Mouse (Mus musculus) lung, postnatal 0 days (tissue): Measurements from ENCODE around the gene Ap1b1. TPM values are rescaled to one million over a fixed set of nuclear protein-coding genes. Genes with fewer than 3 reads are reported as not detected.

Source experiments
- ATAC-seq: fragments of 200-750 bp; cut with Nextera tagmentation; 2 replicates; pipeline ENCODE4 v1.8.0; 2017; ENCODE audit warnings: moderate library complexity
- DNase-seq: peaks from one replicate; pipeline ENCODE4 v3.0.0-alpha.2; 2016; ENCODE audit warnings: low spot score
- H3K27ac ChIP-seq: fragments of 300-500 bp; sonication (generic); 2 replicates; pipeline ENCODE4 v1.5.1; 2014; ENCODE audit warnings: antibody characterized with exemption, mild to moderate bottlenecking, low read length, mixed read lengths
- H3K27me3 ChIP-seq: fragments of 300-500 bp; sonication (generic); replicated peaks from 2 replicates; pipeline ENCODE4 v1.6.1; 2014; ENCODE audit warnings: low read length, mixed read lengths; ENCODE audit not compliant: insufficient read depth
- H3K36me3 ChIP-seq: fragments of 300-500 bp; sonication (generic); 2 replicates; pipeline ENCODE4 v1.6.1; 2014; ENCODE audit warnings: low read length, mixed read lengths; ENCODE audit not compliant: insufficient read depth
- H3K4me1 ChIP-seq: fragments of 300-500 bp; sonication (generic); 2 replicates; pipeline ENCODE4 v1.6.1; 2014; ENCODE audit warnings: antibody characterized with exemption, low read depth, low read length, mixed read lengths; ENCODE audit not compliant: insufficient read depth
- H3K4me2 ChIP-seq: fragments of 300-500 bp; sonication (generic); replicated peaks from 2 replicates; pipeline ENCODE4 v1.6.1; 2014; ENCODE audit warnings: low read depth, mild to moderate bottlenecking, low read length, moderate library complexity, mixed read lengths
- H3K4me3 ChIP-seq: fragments of 300-500 bp; sonication (generic); 2 replicates; pipeline ENCODE4 v1.5.1; 2014; ENCODE audit warnings: low read depth, low read length
- H3K9ac ChIP-seq: fragments of 300-500 bp; sonication (generic); replicated peaks from 2 replicates; pipeline ENCODE4 v1.6.1; 2014; ENCODE audit warnings: low read depth, mild to moderate bottlenecking
- H3K9me3 ChIP-seq: fragments of 300-500 bp; sonication (generic); 2 replicates; pipeline ENCODE4 v1.6.1; 2016; ENCODE audit warnings: low read length, mixed read lengths
- CTCF ChIP-seq: IDR thresholded peaks from 2 replicates; pipeline ENCODE4 v1.5.1; 2016; ENCODE audit warnings: antibody characterized with exemption, mild to moderate bottlenecking
- EP300 ChIP-seq: IDR thresholded peaks from 2 replicates; pipeline ENCODE4 v1.6.1; 2016; ENCODE audit warnings: antibody characterized with exemption, mild to moderate bottlenecking, control low read depth
- WGBS: fragments of 180-500 bp; shearing (Covaris S2); extraction: QIAGEN DNeasy Blood & Tissue Kit; methylation state at CpG from one replicate; pipeline ENCODE4 v1.1.7; 2014; 5-methylcytosine and 5-hydroxymethylcytosine counted together
- polyA plus RNA-seq: library from polyadenylated mRNA; unstranded; fragments of >200 nt; fragmentation: Nextera tagmentation; extraction: Ambion mirVana; gene quantifications from 2 replicates; pipeline ENCODE4 v1.2.1, GENCODE M21; 2015

The Ap1b1 gene
- polyA plus RNA-seq, 1 experiment from 2014 or later = 27.3 TPM

GRCm38 (mm10) chr11:5015720-5016119 is 29.1 kb downstream of the Ap1b1 start:
- Histone ChIP-seq H3K27me3 (no peaks in the 10 kb centered on the region), H3K27ac (no peak overlapping the region), H3K9me3 (no peaks in the 10 kb centered on the region), H3K4me3 (no peak overlapping the region), H3K36me3 (peaks cover 21% of the 10 kb centered on the region), H3K4me1 (no peaks in the 10 kb centered on the region), H3K4me2 (no peak overlapping the region), H3K9ac (no peak overlapping the region)
- DNase-seq (peak; percentile 64), ATAC-seq (peak; percentile 69)
- TF ChIP-seq EP300 = no peak
- TF ChIP-seq CTCF = peak; percentile 75
- whole genome bisulfite sequencing = 42% methylated on average over 2 of the region's 2 CpGs

GRCm38 (mm10) chr11:5016286-5016685 is 29.7 kb downstream of the Ap1b1 start:
- TF ChIP-seq EP300 = no peak
- no peak for TF ChIP-seq CTCF
- no peak overlapping the region for H3K4me3 ChIP-seq
- no peaks in the 10 kb centered on the region for H3K4me1 ChIP-seq
- no peak overlapping the region for H3K27ac ChIP-seq
- 93% methylated on average over 5 of the region's 5 CpGs for WGBS
- no peak for DNase-seq
- H3K9ac ChIP-seq = no peak overlapping the region
- no peak overlapping the region for H3K4me2 ChIP-seq
- H3K9me3 ChIP-seq = no peaks in the 10 kb centered on the region
- ATAC-seq = no peak
- H3K36me3 ChIP-seq = peaks cover 21% of the 10 kb centered on the region
- H3K27me3 ChIP-seq = no peaks in the 10 kb centered on the region

GRCm38 (mm10) chr11:5017506-5017905 is 30.9 kb downstream of the Ap1b1 start:
- H3K4me2 ChIP-seq = no peak overlapping the region
- no peaks in the 10 kb centered on the region for H3K4me1 ChIP-seq
- 63% methylated on average over 6 of the region's 6 CpGs for WGBS
- no peak for DNase-seq
- no peak overlapping the region for H3K27ac ChIP-seq
- H3K4me3 ChIP-seq = no peak overlapping the region
- H3K36me3 ChIP-seq = peaks cover 21% of the 10 kb centered on the region
- TF ChIP-seq EP300 (no peak), CTCF (peak; percentile 52)
- no peak overlapping the region for H3K9ac ChIP-seq
- ATAC-seq = no peak
- H3K9me3 ChIP-seq = no peaks in the 10 kb centered on the region
- no peaks in the 10 kb centered on the region for H3K27me3 ChIP-seq

- no peak overlapping the region for H3K27ac ChIP-seq
- peaks cover 11% of the 10 kb centered on the region; the same call in 1 of the 2 replicates for H3K36me3 ChIP-seq
- no peak overlapping the region for H3K9ac ChIP-seq
- H3K4me1 ChIP-seq = no peaks in the 10 kb centered on the region
- no peak overlapping the region for H3K4me3 ChIP-seq
- H3K9me3 ChIP-seq = no peaks in the 10 kb centered on the region
- ATAC-seq (no peak), DNase-seq (no peak)
- no peak for TF ChIP-seq EP300
- no peak for TF ChIP-seq CTCF
- no peaks in the 10 kb centered on the region for H3K27me3 ChIP-seq
- H3K4me2 ChIP-seq = no peak overlapping the region
- whole genome bisulfite sequencing = 100% methylated on average over 1 of the region's 1 CpGs
Observed at GRCm38 (mm10) chr11:5025108-5025507, 38.5 kb downstream of the Ap1b1 start.

- H3K9ac ChIP-seq = no peak overlapping the region
- no peak overlapping the region for H3K4me3 ChIP-seq
- no peaks in the 10 kb centered on the region for H3K4me1 ChIP-seq
- no peak for TF ChIP-seq CTCF
- no peak for TF ChIP-seq EP300
- no peaks in the 10 kb centered on the region for H3K9me3 ChIP-seq
- ATAC-seq = no peak
- WGBS = 89% methylated on average over 7 of the region's 7 CpGs
- H3K36me3 ChIP-seq = peaks cover 20% of the 10 kb centered on the region; the same call in 1 of the 2 replicates
- no peak for DNase-seq
- H3K4me2 ChIP-seq = no peak overlapping the region
- H3K27ac ChIP-seq = no peak overlapping the region
- no peaks in the 10 kb centered on the region for H3K27me3 ChIP-seq
Observed at GRCm38 (mm10) chr11:5028228-5028627, 41.6 kb downstream of the Ap1b1 start.

- H3K4me1 ChIP-seq = no peaks in the 10 kb centered on the region
- no peak overlapping the region for H3K4me3 ChIP-seq
- TF ChIP-seq EP300 (no peak), CTCF (no peak)
- no peaks in the 10 kb centered on the region for H3K27me3 ChIP-seq
- DNase-seq (no peak), ATAC-seq (no peak)
- no peak overlapping the region for H3K9ac ChIP-seq
- 94% methylated on average over 10 of the region's 10 CpGs for WGBS
- no peak overlapping the region for H3K27ac ChIP-seq
- peaks cover 32% of the 10 kb centered on the region; the same call in 1 of the 2 replicates for H3K36me3 ChIP-seq
- no peaks in the 10 kb centered on the region for H3K9me3 ChIP-seq
- H3K4me2 ChIP-seq = no peak overlapping the region
Observed at GRCm38 (mm10) chr11:5032706-5033105, 46.1 kb downstream of the Ap1b1 start.

DNA sequence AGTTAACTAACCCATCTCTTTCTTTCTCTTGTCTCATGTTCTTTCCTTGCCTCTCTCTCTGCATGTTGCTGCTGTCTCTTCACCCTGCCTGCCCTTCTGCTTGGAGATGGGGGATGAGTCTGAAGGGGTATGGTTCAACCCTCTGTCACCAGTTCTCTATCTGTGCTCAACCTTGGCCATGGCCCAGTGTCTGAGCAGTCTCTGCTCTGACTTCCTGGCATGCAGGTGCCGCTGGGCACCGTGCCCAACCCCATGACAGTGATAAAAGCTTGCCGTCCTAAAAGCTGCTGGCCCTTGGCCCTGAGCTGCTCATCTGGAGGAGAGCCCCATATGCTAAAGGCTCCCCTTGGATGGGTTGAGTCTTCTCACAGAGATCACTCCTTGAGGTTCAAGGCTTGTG is 46.5 kb downstream of the Ap1b1 start:
- 62% methylated on average over 3 of the region's 3 CpGs for WGBS
- Histone ChIP-seq H3K27ac (no peak overlapping the region), H3K9ac (no peak overlapping the region), H3K27me3 (no peaks in the 10 kb centered on the region), H3K9me3 (no peaks in the 10 kb centered on the region), H3K4me1 (no peaks in the 10 kb centered on the region), H3K4me3 (no peak overlapping the region), H3K36me3 (peaks cover 35% of the 10 kb centered on the region; the same call in 1 of the 2 replicates), H3K4me2 (no peak overlapping the region)
- TF ChIP-seq EP300 (no peak), CTCF (no peak)
- DNase-seq (no peak), ATAC-seq (no peak)
